Mouse (Mus musculus): ENCODE measurements around the gene Phf14. TPM values are rescaled to one million over a fixed set of nuclear protein-coding genes. Genes with fewer than 3 reads are reported as not detected.

Gene Phf14
- polyA plus RNA-seq, 1 experiment from 2014 or later = 120 TPM

- Histone ChIP-seq H3K4me2 (replicated peaks) (no peak overlapping the region), H3K27ac (no peak overlapping the region), H3K9ac (no peak overlapping the region), H3K9me3 (replicated peaks) (no peaks in the 10 kb centered on the region), H3K4me3 (no peak overlapping the region), H3K36me3 (peaks cover 7% of the 10 kb centered on the region; the same call in 1 of the 2 replicates), H3K4me1 (no peaks in the 10 kb centered on the region), H3K27me3 (no peaks in the 10 kb centered on the region)
- 90% methylated on average over 2 of the region's 2 CpGs for WGBS
- ATAC-seq (ENCODE audit: low FRiP score) = no peak
Measured at GRCm38 (mm10) chr6:12023395-12023794, 115.8 kb downstream of the Phf14 start.

GRCm38 (mm10) chr6:12026804-12027537 is 119.4 kb downstream of the Phf14 start:
- peaks cover 5% of the 10 kb centered on the region; the same call in 1 of the 2 replicates for H3K36me3 ChIP-seq
- H3K27ac ChIP-seq = no peak overlapping the region
- no peak overlapping the region for H3K9ac ChIP-seq
- H3K4me2 ChIP-seq (replicated peaks) = no peak overlapping the region
- no peak for ATAC-seq (ENCODE audit: low FRiP score)
- no peaks in the 10 kb centered on the region for H3K9me3 ChIP-seq (replicated peaks)
- 94% methylated on average over 2 of the region's 2 CpGs for WGBS
- no peaks in the 10 kb centered on the region for H3K27me3 ChIP-seq
- no peak overlapping the region for H3K4me3 ChIP-seq
- H3K4me1 ChIP-seq = no peaks in the 10 kb centered on the region

- H3K36me3 ChIP-seq = 0 out of 2 replicates have a peak, but pooled peaks cover 2% of the 10 kb centered on the region
- H3K4me2 ChIP-seq (replicated peaks) = no peak overlapping the region
- H3K4me1 ChIP-seq = no peaks in the 10 kb centered on the region
- H3K9me3 ChIP-seq (replicated peaks) = no peaks in the 10 kb centered on the region
- no peaks in the 10 kb centered on the region for H3K27me3 ChIP-seq
- H3K4me3 ChIP-seq = no peak overlapping the region
- H3K9ac ChIP-seq = no peak overlapping the region
- ATAC-seq (ENCODE audit: low FRiP score) = no peak
- H3K27ac ChIP-seq = no peak overlapping the region
- WGBS = 64% methylated on average over 4 of the region's 4 CpGs
Measured at GRCm38 (mm10) chr6:12034561-12034960, 127.0 kb downstream of the Phf14 start.

GRCm38 (mm10) chr6:12038268-12038667 is 130.7 kb downstream of the Phf14 start:
- no peak overlapping the region for H3K4me2 ChIP-seq (replicated peaks)
- WGBS = 82% methylated on average over 7 of the region's 7 CpGs

GRCm38 (mm10) chr6:12052884-12053283 is 145.3 kb downstream of the Phf14 start:
- H3K9me3 ChIP-seq (replicated peaks) = no peaks in the 10 kb centered on the region
- no peak overlapping the region for H3K27ac ChIP-seq
- H3K27me3 ChIP-seq = no peaks in the 10 kb centered on the region
- H3K9ac ChIP-seq = no peak overlapping the region
- no peak for ATAC-seq (ENCODE audit: low FRiP score)
- no peaks in the 10 kb centered on the region for H3K4me1 ChIP-seq
- H3K4me2 ChIP-seq (replicated peaks) = no peak overlapping the region
- 78% methylated on average over 2 of the region's 2 CpGs for WGBS
- H3K4me3 ChIP-seq = no peak overlapping the region
- peaks cover 8% of the 10 kb centered on the region; the same call in 1 of the 2 replicates for H3K36me3 ChIP-seq

More at GRCm38 (mm10) chr6:12038268-12038667, 130.7 kb downstream of the Phf14 start:
- Histone ChIP-seq H3K27me3 (no peaks in the 10 kb centered on the region), H3K4me1 (no peaks in the 10 kb centered on the region), H3K27ac (no peak overlapping the region), H3K36me3 (no peaks in the 10 kb centered on the region), H3K9ac (no peak overlapping the region), H3K4me3 (no peak overlapping the region), H3K9me3 (replicated peaks) (no peaks in the 10 kb centered on the region)
- no peak for ATAC-seq (ENCODE audit: low FRiP score)

- Histone ChIP-seq H3K9me3 (replicated peaks) (no peaks in the 10 kb centered on the region), H3K27me3 (no peaks in the 10 kb centered on the region), H3K4me2 (replicated peaks) (no peak overlapping the region), H3K36me3 (0 out of 2 replicates have a peak, but pooled peaks cover 3% of the 10 kb centered on the region), H3K4me1 (no peaks in the 10 kb centered on the region), H3K9ac (no peak overlapping the region), H3K4me3 (no peak overlapping the region), H3K27ac (no peak overlapping the region)
- 69% methylated on average over 3 of the region's 3 CpGs for WGBS
- no peak for ATAC-seq (ENCODE audit: low FRiP score)
Measured at GRCm38 (mm10) chr6:12054149-12054548, 146.5 kb downstream of the Phf14 start.

GRCm38 (mm10) chr6:12058717-12059116 is 151.1 kb downstream of the Phf14 start:
- H3K4me3 ChIP-seq = no peak overlapping the region

GRCm38 (mm10) chr6:12059971-12060370 is 152.4 kb downstream of the Phf14 start:
- H3K27me3 ChIP-seq = no peaks in the 10 kb centered on the region
- H3K4me2 ChIP-seq (replicated peaks) = no peak overlapping the region
- 89% methylated on average over 7 of the region's 7 CpGs for WGBS
- no peak overlapping the region for H3K4me3 ChIP-seq
- no peaks in the 10 kb centered on the region for H3K9me3 ChIP-seq (replicated peaks)
- 0 out of 2 replicates have a peak, but pooled peaks cover 10% of the 10 kb centered on the region for H3K36me3 ChIP-seq
- H3K9ac ChIP-seq = no peak overlapping the region
- H3K4me1 ChIP-seq = no peaks in the 10 kb centered on the region
- ATAC-seq (ENCODE audit: low FRiP score) = no peak
- H3K27ac ChIP-seq = no peak overlapping the region

More at GRCm38 (mm10) chr6:12058717-12059116, 151.1 kb downstream of the Phf14 start:
- Histone ChIP-seq H3K4me2 (replicated peaks) (no peak overlapping the region), H3K9me3 (replicated peaks) (no peaks in the 10 kb centered on the region), H3K9ac (no peak overlapping the region), H3K27me3 (no peaks in the 10 kb centered on the region), H3K36me3 (0 out of 2 replicates have a peak, but pooled peaks cover 8% of the 10 kb centered on the region), H3K27ac (no peak overlapping the region), H3K4me1 (no peaks in the 10 kb centered on the region)
- 80% methylated on average over 5 of the region's 5 CpGs for WGBS
- no peak for ATAC-seq (ENCODE audit: low FRiP score)

- Histone ChIP-seq H3K4me1 (no peaks in the 10 kb centered on the region), H3K9ac (no peak overlapping the region), H3K36me3 (0 out of 2 replicates have a peak, but pooled peaks cover 10% of the 10 kb centered on the region), H3K27ac (no peak overlapping the region), H3K4me3 (no peak overlapping the region), H3K27me3 (no peaks in the 10 kb centered on the region), H3K9me3 (replicated peaks) (no peaks in the 10 kb centered on the region), H3K4me2 (replicated peaks) (no peak overlapping the region)
- ATAC-seq (ENCODE audit: low FRiP score) = no peak
- 91% methylated on average over 9 of the region's 9 CpGs for WGBS
Measured at GRCm38 (mm10) chr6:12060452-12061140, 153.0 kb downstream of the Phf14 start.

GRCm38 (mm10) chr6:12067956-12068355 is 160.3 kb downstream of the Phf14 start:
- no peak overlapping the region for H3K9ac ChIP-seq
- 0 out of 2 replicates have a peak, but pooled peaks cover 8% of the 10 kb centered on the region for H3K36me3 ChIP-seq
- H3K27me3 ChIP-seq = no peaks in the 10 kb centered on the region
- H3K9me3 ChIP-seq (replicated peaks) = no peaks in the 10 kb centered on the region
- no peak overlapping the region for H3K27ac ChIP-seq
- no peaks in the 10 kb centered on the region for H3K4me1 ChIP-seq
- no peak for ATAC-seq (ENCODE audit: low FRiP score)
- H3K4me3 ChIP-seq = no peak overlapping the region
- 77% methylated on average over 4 of the region's 4 CpGs for WGBS
- no peak overlapping the region for H3K4me2 ChIP-seq (replicated peaks)

- H3K4me1 ChIP-seq = no peaks in the 10 kb centered on the region
- WGBS = 88% methylated on average over 2 of the region's 2 CpGs
- no peak overlapping the region for H3K4me2 ChIP-seq (replicated peaks)
- H3K4me3 ChIP-seq = no peak overlapping the region
- no peaks in the 10 kb centered on the region for H3K27me3 ChIP-seq
- H3K36me3 ChIP-seq = 0 out of 2 replicates have a peak, but pooled peaks cover 5% of the 10 kb centered on the region
- ATAC-seq (ENCODE audit: low FRiP score) = no peak
- H3K27ac ChIP-seq = no peak overlapping the region
- no peaks in the 10 kb centered on the region for H3K9me3 ChIP-seq (replicated peaks)
- H3K9ac ChIP-seq = no peak overlapping the region
Measured at GRCm38 (mm10) chr6:12069357-12069756, 161.7 kb downstream of the Phf14 start.

- H3K9ac ChIP-seq = no peak overlapping the region
- 84% methylated on average over 5 of the region's 5 CpGs for WGBS
- no peak for ATAC-seq (ENCODE audit: low FRiP score)
Measured at GRCm38 (mm10) chr6:12074599-12074998, 167.0 kb downstream of the Phf14 start.

More at GRCm38 (mm10) chr6:12074599-12074998, 167.0 kb downstream of the Phf14 start:
- H3K4me2 ChIP-seq (replicated peaks) = no peak overlapping the region
- H3K27ac ChIP-seq = no peak overlapping the region
- H3K4me3 ChIP-seq = no peak overlapping the region
- no peaks in the 10 kb centered on the region for H3K27me3 ChIP-seq
- H3K9me3 ChIP-seq (replicated peaks) = no peaks in the 10 kb centered on the region
- no peaks in the 10 kb centered on the region for H3K36me3 ChIP-seq
- H3K4me1 ChIP-seq = 0 out of 2 replicates have a peak, but pooled peaks cover 2% of the 10 kb centered on the region

Measured in hindbrain, embryonic 12.5 days (tissue).